Mouse (Mus musculus): ENCODE data around the gene Adam19.
"Not testable (repeated sequence)": the region's sequence is repeated elsewhere in the genome, so short reads cannot be mapped to it uniquely, and the experiment has no call there.

Adam19 gene

GRCm38 (mm10) chr11:46143342-46143741, 87.5 kb downstream of the Adam19 start:
- no peak for DNase-seq

- DNase-seq: no peak
Measured at GRCm38 (mm10) chr11:46145163-46145875, 89.5 kb downstream of the Adam19 start.

DNA sequence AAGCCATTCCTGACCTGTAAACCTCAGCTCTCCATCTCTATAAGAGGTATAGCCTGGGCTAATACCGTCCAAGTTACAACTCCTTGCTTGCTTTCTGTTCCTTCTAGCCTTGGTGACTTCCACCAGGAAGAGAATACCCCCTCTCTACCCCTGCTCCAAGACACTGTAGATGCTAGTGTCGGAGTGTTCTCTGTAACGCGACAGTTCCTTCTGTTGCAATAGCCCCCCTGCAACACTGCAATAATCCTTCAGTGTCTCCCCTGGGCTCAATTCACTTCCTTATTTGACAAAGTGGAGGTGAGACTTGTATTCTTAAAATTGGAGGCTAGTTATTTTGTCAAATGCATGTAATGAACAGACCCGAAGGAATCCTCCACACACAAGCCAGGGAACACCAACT, 90.8 kb downstream of the Adam19 start:
- DNase-seq: no peak

- peak; percentile 16 for DNase-seq
Measured at GRCm38 (mm10) chr11:46156945-46157344, 101.2 kb downstream of the Adam19 start.

DNA sequence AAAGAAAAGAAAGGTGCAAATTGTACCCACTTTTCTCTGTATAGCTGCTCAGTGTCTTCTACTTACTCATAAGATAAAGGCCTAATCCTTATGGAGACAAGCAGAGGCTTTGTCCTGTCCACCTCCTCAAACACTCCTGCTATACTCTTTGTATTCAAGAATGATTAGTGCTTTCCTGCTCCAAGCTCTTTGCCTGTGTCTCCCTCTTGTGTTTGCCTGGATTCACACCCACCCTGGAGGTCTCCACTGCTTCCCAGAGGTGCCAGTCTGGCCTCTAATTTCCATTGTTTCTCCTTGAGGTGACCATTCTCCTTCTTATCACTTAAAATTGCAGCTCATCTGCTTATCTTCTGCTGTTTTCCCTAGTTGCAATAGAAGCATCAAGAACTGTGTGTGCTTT, 101.7 kb downstream of the Adam19 start:
- no peak for DNase-seq

DNA sequence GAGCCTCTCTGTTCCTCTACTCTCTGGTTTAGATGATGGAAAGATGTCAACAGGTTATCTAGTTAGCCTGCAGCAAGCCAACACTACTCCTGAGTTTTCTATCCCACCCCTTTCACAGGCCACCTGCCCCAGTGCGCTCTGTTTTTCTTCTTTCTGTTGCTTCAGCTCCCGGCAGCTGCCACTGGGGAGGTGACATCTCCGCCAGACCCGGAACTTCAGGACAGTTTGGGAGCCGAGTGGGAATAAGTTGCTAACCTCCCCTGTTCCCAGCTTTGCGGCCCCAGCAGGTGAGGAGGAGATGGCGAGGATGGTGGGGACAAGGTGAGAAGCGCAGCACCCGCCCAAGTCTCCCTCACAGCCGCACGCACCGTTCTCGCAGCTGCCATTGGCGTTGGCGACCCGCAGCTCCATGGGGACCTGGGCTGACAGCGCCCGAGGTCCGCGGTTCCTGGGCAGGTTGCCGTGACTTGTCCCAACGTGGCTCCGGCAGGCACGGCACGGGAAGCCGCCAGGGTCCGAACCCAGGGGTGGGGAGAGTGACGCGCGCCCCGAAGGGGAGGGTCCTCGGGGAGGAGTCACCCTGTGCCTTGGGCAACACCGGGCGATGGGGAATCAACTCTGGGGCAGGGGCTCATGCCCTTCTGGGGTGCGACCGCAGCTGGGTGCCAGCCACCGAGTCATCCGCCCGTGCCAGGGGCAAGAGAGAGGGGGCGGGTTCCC, 110.2 kb downstream of the Adam19 start, which contains the start of gene Nipal4:
Nipal4 (minus strand) TSS at position 643 of the 720 bp plus-strand sequence.
- DNase-seq: no peak

DNA sequence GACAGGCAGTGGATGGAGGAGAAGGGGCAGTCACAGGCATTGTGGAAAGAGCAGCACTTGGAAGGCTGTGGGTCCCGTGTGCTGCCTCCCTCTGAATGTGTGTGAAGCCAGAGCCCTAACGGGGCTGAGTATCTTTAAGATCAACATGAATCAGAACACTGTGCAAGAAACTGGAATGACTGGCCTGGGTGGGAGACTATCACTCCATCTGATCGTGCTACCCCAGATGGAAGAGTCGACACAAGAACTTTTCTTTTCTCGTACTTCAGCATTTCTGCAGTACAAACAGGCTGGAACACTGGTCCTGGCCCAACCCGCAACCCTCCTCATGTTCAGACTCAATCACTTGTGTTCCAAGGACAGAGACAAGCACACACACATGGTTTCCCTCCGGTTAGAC, 112.7 kb downstream of the Adam19 start:
- DNase-seq: no peak

- no peak for DNase-seq
Measured at GRCm38 (mm10) chr11:46169908-46170307, 114.1 kb downstream of the Adam19 start.

- no peak for DNase-seq
Measured at GRCm38 (mm10) chr11:46172128-46172527, 116.3 kb downstream of the Adam19 start.

- DNase-seq: no peak
Measured at GRCm38 (mm10) chr11:46176155-46176554, 120.4 kb downstream of the Adam19 start.

DNA sequence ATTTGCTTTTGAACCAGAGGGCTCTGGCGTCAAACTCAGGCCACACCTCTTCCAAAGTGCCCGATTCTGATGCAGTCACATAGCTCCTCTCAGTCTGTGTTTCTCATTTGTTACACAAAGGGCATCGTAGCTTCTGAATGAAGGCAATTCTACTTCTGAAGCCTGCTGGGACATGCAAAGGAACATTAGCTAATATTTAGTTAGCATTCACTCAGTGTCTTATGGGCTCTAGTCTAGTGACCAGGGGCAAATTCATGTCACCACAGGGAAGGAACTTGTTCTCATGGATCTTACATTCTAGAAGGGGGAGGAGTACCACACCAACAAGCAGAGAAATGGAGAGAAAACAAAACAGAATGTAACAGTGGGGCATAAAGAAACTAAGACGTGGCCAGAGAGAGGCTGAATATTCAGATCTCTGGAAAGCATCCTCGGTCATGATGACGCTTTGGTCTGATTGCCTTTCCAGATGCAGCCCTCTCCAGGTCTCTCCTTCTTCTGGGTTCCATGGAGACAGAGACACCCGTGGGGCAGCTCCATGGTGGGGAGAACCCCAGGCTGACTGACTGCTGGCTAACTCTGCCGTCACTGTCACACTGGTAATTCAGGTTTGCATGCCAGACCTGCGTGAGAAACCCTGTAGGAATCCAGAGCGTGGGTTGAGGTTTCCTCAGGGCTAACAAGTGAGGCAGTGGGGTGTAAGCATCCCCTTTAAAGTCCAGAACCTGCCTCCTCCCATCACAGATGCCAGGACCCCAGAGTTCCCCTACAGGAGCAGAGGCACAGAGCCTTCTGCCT, 121.7 kb downstream of the Adam19 start:
- DNase-seq: no peak

DNA sequence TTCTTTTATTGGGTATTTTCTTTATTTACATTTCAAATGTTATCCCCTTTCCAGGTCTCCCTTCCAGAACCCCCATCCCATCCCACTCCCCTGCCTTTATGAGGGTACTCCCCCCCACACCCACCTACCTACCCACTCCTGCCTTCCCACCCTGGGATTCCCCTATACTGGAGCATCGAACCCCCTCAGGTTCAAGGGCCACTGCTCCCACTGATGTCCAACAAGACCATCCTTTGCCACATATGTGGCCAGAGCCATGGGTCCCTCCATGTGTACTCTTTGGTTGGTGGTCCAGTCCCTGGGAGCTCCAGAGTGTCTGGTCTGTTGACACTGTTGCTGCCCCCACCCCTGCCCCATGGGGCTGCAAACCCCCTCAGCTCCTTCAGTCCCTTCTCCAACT, 126.2 kb downstream of the Adam19 start:
- not testable (repeated sequence) for DNase-seq

- no peak for DNase-seq
Measured at GRCm38 (mm10) chr11:46184946-46185345, 129.2 kb downstream of the Adam19 start.

- DNase-seq: peak; percentile 54
Measured at GRCm38 (mm10) chr11:46185486-46185885, 129.7 kb downstream of the Adam19 start.

DNA sequence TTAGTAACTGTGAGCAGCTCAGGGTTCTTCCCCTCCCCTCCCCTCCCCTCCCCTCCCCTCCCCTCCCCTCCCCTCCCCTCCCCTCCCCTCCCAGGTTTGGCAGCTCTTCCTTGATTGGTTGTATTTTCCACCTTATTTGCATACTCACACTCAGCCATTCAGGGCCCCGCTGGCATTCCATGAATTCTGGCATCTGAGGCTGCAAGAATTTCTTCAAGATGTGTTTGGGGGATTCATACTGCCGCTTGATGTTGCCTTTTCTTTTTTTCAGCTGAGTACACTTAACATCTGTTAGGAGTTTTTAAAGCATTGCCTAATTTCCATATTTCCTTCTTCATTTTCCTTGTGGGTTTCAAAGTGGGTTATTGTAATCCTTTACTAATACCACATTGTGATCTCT, 132.5 kb downstream of the Adam19 start:
- no peak for DNase-seq

- no peak for DNase-seq
Measured at GRCm38 (mm10) chr11:46194175-46194574, 138.4 kb downstream of the Adam19 start.
